Mouse (Mus musculus): ENCODE measurements around the gene Ric8b.

The Ric8b gene

DNA sequence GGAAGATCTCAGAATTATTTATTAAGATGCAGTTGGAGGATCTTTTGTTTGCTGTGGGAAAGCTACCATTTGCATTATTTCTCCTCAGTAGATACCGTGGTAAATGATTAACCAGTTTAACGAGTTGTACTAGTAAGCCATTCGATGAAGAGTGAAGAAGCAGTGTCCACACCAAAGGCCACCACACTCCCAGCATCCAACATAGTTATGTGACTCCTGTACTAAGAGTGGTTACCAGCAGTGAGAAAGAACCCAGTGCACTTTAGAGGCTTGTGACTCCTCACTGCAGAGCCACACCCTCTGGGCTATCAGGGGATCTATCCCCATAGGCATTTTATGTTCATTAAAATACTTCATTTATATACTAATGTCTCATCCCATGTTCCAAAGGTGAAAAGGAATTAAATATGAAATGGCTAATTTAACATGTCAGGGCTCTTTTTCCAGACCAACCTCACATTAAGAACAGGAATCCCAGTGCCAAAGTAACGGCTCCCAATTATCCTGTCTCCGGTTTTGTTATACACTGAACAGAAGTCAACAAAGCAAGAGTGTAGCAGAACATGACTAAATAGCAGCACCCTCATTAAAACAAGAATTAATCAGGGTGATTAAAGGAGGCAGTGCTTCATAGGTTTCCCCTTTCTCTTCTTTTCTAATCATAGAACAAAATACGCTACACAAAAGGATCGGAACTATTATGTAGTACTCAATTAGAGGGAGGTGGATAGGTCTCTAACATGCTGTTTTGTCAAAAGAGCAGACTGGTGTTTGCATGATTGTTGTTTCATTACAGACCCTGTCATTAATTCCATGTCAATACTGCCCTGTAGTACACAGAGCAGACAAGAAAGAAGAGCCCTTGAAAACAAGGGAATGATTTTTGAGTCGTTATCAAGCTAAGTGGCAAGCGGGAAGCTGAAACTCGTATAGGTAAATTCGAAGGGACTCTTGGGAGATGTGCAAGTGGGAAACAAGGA lies 90.7 kb downstream of the Ric8b start:
- no peak for DNase-seq (ENCODE audit: low read depth)

DNA sequence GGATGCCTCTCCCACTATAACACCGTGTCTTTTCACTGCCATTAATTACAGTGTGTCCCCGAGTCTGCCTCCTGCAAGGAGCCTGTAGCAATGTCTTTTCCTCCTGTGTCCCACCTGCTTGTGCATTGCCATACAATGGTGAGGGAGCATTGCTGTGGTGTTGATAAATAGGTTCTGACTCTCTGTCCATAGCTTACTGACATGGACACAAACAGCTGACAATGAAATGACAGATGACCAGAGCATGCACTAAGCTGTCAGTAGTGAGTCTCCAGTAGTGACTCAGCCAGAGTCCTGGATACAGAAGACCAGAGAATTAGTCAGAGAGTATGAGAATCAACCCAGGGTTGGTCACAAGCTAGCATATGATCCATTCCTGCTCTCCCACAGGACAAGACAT lies 93.7 kb downstream of the Ric8b start:
- DNase-seq (ENCODE audit: low read depth): no peak

DNA sequence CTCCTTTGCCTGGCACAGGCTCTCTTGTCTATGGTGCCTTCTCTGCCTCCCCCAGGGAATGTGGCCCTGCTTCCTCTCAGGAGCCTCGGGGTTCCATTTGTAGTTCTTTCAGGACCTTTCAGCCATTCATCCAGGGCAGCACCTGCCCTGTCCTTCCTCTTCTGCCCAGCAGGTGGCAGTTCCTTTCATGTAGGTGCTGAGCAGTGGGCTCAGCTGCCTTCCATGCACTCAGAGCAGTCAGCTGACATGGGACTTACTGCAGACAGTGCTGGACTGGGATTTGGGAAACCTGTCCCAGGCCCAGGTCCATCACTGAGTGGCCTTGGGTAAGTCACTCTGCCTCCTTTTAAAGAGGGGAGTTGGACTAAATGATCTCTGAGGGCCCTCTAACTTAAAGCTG lies 96.0 kb downstream of the Ric8b start:
- DNase-seq (ENCODE audit: low read depth): peak; percentile 24

DNA sequence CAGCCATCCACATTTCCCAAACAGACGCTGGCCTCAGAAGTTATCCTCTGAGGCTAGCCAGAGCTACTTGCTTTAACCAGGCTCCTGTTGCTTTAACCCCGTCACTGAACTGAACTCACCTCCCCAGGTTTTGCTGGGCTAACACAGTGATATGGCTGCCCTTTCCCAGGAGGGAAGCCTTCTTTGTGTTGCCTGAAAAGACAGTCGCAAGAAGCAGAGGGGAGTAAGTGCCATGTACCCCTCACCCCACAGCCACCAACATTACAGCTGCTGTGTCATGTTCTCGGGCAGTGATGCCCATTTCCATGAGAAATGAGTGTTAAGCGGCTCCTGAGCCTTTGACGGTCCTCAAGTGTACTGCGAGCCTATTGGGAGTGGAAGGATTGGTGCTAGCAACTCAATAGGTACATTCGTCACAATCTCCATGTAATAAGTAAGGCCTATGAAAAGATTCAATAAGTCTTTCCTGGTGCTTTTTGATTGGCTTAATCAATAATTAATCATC lies 96.6 kb downstream of the Ric8b start:
- no peak for DNase-seq (ENCODE audit: low read depth)

DNA sequence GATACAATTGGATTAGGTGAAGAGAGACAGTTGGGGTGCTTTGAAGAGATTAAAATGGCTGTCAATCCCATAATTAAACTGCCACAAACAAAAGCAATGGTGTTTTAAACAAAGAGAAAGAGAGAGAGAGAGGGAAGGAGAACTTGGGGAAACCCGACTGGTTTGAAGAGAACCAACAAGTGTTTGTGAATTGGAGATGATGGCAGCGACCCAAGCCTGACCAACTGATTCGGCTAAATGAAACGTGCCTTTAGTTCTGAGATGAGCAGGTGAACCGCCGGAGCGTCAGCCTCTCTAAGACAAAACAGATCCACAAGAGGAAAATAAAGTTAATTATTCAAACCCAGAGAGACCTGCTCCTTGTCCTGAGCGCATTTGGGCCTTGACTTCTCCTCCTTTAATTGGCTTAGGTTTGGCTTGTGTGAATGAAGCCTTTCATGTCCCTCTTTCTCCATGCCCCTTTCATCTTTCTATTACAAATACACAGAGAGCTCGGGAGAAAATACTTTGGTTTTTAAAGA lies 97.1 kb downstream of the Ric8b start:
- DNase-seq (ENCODE audit: low read depth): no peak

DNA sequence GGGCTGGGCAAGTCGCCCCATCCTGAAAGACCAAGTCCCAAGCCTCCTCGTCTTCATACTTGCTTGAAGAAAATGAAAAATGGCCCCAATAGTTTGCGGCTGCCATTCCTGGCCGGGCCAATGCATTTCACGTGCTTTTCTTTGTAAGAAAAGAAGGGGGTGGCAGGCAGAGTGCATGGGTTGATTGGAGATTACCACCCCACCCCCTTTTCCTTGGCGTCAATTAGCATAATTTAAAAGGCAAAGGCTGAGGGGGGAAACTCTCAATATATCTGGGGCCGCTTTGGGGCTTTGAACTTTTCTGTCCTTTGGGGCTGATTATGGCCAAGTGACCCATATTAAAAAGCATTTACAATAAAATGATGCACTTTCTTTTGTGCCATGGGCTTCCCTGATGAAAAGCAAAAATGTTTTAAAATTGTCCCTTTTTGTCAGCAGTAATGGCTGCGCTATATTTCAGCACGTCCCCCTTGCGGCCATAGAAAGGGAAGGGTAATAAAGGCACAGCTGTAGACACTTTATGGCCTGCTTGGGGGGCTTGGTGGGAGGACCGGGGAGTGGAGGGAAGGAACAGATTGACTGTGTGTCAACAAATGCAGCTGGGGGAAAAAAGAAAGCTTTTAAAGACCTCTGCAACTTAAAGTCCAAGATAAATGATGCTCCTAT lies 105.4 kb downstream of the Ric8b start:
- no peak for DNase-seq (ENCODE audit: low read depth)

DNA sequence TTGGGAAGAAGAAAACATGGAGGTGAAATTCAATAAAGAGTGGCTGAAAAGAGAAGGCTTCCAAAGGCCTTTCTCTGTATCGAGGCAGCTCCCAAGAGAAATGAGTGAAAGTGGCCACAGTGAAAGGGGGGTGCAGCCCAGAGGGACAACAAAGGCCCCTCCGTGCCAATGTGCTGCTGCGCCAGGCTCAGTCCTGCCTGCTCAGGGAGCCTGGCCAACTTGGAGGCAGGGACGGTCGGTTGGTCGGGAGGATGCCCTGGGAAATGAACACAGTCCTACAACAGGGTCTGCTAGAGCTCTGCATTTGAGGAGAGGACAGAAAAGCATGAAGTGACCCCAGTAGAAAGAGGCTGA lies 105.9 kb downstream of the Ric8b start:
- DNase-seq (ENCODE audit: low read depth): no peak

DNA sequence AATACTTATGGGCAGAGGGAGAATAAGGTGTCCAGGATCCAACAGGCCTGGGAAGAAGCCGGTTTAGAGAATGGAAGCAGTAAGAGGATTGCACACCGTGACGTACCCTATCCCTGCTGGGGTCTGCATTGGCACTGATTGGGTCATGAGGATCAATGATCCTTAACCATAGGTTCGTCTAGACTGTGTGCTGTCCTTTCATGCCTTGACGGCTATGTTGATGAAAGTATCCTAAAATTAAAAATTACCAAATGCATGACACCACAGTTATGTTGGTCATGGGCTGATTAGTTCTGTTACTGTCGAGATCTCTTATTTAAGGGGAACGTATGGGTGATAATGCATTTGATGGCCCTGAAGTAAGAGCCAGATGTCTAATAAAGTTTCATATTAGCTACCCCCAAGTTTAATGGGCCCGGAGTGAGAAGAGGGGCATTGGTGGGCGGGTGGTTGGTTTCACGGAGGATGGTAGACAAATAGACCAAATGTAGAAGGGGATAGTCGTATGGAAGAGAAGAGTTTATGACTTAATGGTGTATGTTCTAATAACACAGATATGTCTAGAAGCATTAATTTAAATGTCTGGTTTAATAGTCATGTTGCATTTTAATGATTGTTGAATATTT lies 108.5 kb downstream of the Ric8b start:
- no peak for DNase-seq (ENCODE audit: low read depth)

DNA sequence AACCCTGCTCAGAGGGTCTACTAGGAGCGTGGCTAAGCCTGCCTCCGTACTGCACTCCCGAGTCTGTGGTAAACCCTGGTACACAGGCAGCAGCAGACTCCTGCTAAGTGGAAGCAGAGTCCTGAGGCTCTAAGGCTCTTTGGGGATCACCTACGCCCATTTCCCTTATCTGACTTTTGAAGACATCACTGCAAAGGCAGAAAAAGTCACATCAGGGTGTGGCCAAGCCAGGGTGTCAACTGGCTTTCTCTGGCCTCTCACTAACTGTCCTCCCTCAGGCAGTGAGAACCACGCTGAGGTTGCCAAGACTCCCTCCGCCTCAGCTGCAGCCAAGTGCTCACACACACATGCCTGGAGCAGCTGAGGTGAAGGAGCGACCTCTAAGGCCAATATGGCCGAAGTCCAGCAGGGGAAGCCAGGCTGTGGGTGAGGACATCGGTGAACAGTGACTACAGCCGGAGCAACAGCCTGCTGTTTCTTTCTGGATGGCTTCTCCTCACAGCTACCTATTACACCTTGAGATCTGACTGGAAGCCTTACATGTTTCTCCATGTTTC lies 110.3 kb downstream of the Ric8b start:
- DNase-seq (ENCODE audit: low read depth): no peak

DNA sequence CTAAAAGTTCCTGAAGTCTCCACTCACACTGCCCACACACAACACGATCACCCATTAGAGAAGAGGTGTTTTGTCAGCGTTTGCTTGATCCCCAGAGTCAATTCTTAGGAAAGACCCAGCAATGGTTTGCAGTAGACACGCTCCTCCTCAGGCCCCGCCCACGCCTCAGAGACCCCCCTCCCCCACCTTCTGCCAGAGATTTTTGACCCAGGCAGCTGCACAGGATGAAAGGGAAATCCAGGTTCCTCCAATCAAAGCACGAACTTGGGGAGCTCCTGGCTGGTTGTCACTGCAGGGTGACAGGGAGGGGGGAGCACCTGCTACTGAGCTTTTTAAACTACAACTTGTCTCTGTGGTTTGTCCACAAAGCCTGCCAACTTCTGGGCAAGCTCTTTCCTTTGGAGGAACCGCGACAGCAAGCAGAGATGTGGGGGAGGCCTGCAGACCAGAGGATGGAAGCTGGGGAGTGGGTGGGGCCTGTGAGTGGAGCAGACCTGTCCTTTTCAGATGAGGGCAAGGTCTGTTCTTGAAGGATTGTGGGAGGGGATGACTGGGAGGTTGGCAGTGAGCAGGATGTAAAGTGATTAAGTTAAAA lies 117.8 kb downstream of the Ric8b start:
- no peak for DNase-seq (ENCODE audit: low read depth)

DNA sequence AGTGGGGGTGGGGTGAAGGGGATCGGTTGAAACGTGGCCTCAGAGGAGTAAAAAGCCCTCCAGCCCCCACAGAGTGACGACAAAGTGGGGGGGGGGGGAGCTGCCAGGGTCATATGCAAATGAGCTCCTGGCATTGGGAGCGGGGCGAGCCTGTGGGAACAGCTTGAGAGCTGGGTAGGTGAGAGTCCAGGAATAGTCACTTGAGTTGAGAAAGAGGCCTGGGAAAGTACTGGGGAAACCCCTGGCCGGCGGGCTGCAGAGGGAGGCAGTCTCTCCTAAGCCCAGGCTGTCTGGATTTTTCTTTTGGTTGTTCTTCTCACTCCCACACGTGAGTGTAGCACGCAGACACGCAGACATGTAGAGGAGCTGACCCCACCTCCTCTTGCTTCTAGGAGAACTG lies 120.7 kb downstream of the Ric8b start:
- no peak for DNase-seq (ENCODE audit: low read depth)

DNA sequence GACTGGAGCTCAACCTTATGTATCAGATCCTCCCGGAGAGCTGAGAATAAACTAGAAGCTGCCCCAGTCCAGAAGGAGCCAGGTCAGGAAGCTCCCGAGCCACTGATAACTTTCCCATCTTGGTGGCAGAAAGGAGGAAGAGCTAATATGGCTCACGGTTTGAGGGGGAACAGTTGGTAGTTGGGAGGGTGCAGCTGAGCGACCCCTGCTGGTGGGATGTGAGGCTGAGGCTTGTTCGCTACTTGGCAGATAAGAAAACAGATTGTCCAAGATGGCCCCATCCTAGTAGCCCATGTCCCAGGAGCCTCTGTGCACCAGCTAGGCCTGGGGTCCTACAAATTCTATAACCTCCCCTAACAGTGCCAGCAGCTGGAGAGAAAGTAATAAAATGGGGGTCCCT lies 121.4 kb downstream of the Ric8b start:
- DNase-seq (ENCODE audit: low read depth): no peak

DNA sequence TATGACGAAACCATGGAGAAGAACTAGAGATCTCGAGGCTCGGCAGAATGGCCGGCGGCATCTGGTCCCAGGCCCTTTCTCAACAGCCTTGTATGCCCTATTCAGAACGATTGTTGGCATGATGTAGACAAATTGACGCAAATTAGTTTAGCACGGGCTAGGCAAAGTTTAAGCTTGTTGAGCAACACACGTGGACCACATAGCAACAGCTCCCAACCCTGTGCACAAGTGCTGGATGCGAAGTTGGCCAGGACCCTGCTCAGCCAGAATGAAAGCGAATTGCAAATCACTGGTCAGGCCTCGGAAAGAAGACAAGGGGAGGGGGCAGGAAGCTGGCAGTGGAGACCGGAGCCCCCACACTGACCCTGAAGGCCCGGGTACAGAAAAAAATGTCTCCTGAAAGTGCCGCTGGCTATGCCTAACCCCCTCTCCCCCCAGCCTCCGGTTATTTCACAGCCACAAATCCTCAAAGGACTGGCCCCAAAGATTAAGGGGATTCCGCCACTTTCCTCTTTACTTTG lies 126.8 kb downstream of the Ric8b start:
- DNase-seq (ENCODE audit: low read depth): no peak

DNA sequence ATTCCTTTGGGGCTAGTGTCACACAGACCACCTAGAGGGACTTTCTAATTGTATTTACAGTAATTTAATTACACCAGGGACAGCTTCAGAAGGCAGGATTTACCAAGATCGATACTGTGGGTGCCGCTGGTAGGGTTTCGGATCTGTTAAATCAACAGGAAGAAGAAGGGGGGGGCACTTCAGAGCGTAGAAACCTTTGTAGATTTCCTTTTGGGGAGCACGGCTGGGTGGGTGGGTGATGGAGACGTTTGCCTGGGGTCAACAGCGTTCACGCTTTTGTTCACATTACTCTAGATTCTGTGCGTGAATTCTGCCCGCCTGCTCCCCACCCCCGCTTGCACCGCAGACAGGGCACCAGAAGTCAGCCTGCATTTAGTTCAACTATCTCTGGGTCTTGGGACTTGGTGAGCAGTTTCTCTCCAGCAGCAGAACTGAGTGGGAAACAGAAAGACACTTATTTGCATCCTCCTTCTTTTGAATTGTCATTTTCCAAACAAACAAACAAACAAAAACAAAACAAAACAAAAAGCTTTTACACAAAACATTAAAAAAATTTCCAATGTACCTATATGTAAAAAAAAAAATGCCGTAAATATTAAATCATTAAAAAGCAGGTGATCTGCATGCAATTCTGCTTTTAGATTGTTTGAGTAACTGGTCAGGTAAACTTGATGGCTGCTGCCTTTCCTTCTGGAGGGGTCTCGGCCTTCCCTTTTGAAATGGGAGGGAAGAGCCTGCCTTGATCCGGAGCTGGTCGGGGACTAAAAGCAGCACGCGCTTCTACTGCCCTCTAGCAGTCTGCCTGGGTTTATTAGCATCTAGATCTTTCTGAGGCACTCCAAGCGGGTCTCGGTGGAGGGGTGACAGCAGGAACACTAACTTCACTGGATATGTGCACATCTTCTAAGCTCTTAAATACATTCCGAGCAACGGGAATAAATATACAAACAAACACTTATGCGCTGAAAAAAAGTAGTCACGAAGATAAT lies 127.6 kb downstream of the Ric8b start:
- DNase-seq (ENCODE audit: low read depth): peak; percentile 19

DNA sequence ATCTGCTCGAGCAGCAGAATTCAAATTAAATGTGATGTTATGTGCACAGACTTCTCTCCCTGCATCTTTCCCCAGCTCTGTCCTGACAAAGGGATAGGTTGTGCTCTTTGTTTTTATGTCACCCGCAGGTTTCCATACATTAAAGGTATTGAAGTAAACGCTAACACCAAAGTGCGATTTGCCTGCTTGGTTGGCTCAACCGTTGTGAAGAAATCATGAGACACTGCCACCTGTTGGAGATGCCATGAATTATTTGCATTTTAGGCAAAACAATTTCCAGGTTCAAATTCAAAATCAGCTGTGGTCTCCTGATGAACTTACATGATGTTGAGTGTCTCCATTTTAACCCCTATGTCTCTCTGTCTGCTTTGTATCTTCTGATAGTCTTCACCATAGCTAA lies 129.2 kb downstream of the Ric8b start:
- peak; percentile 17 for DNase-seq (ENCODE audit: low read depth)

DNA sequence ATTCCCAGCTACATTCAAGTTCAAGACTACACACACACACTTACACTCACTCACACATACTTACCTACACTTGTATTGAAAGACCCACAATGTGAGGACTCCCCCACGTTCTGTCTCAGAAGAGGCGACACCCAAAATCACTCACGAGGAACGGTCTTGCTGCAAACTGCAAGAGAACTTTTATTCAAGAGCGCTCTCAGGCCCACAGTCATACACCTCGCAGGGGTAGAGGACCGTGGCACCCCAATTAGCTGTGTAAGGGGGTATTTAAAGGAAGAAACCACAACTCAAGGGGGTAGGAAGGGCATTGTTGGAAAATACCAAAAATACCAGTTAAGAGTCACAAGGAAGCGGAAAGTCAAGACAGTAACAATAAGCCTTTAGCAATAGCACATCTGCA lies 130.6 kb downstream of the Ric8b start:
- DNase-seq (ENCODE audit: low read depth): no peak

DNA sequence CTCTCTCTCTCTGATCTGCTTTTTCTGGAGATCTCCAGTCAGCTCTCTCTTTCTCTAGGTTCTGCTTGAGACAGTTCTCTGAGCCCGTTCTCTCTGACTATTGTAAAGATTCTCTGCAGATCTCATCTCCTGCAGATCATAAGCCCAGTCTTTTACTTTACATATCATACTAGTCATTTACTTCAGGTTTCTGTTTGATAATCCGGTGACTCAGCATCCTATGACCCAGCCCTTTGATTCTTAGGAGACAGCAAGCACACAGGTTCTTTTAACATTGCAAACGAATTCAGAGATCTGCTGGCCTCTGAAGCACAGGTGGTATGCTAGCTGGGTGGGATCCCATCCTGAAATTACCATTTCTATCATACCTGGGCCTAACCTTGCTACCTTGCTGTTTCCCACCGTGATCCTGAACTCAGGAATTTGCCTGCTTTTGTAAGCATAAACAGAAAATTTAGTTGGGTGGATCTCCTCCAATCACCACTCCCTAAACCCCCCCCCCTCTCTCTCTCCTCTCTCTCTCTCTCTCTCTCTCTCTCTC lies 133.3 kb downstream of the Ric8b start:
- DNase-seq (ENCODE audit: low read depth): no peak

DNA sequence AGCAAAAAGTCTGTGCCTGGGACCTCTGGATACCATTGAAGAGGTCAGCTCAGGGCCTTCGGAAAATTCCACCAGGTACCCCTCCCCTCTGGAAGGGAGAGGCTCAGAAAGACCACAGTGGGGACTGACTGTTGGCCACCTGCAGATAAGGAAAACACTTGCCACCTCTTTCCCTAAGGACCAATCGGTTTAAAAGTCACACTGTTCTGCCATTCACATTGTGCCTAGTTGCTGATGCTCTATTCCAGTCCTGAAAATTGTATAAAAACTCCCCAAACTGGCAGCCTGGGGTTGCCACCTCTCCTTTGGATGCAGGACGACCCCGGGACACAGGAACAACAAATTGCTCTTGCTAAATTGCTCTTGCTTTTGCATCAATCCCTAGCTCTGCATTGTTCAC lies 135.0 kb downstream of the Ric8b start:
- DNase-seq (ENCODE audit: low read depth): no peak

DNA sequence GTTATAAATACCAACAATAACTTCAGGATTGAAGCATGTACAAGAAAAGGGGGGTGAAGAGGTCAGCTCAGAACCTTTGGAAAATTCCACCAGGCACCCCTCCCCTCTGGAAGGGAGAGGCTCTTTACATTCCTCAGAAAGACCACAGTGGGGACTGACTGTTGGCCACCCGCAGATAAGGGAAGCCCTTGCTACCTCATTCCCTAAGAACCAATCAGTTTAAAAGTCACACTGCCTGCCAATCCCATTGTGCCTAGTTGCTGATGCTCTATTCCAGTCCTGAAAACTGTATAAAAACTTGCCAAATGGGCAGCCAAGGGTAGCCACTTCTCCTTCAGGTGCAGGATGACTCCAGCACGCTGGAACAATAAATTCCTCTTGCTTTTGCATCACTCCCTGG lies 137.5 kb downstream of the Ric8b start:
- no peak for DNase-seq (ENCODE audit: low read depth)

All from c-Kit-positive CD71-negative TER-119-negative erythroid progenitor cells, embryonic 14.5 days (primary cell).